Mouse (Mus musculus) heart, postnatal 4 days (tissue): ENCODE results near the gene Clca1. TPM values are rescaled to one million over a fixed set of nuclear protein-coding genes. Genes with fewer than 3 reads are reported as not detected.
"Not testable (repeated sequence)": the region's sequence is repeated elsewhere in the genome, so short reads cannot be mapped to it uniquely, and the experiment has no call there.

Experiments
- DNase-seq: peaks from one replicate; pipeline ENCODE4 v3.0.0; 2021
- total RNA-seq, 2 experiments: library from RNA; stranded (reverse); gene quantifications; 2 replicates each; pipeline ENCODE4 v1.2.3; 2021

Clca1 gene
- total RNA-seq: not detected

DNA sequence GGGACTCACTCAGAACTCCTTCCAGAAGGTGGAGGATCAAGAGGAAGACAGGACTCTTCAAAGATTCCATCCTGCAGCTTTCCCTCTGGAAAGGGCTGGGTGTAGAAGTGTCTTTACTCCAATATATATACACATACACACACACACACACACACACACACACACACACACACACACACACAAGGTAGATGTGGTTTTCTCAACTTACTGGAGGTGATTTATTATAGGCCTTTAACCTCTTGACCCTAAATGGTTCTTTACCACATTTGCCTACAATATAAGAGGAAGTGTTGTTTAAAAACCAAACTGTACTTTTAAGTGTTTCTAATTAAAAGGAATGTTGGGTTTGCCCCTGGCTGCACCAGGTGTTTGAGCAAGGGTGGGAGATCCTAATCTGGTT is at the start of gene Clca1:
Gene Clca1 (minus strand): TSS at position 101 of the 400 bp plus-strand sequence.
- DNase-seq: no peak

DNA sequence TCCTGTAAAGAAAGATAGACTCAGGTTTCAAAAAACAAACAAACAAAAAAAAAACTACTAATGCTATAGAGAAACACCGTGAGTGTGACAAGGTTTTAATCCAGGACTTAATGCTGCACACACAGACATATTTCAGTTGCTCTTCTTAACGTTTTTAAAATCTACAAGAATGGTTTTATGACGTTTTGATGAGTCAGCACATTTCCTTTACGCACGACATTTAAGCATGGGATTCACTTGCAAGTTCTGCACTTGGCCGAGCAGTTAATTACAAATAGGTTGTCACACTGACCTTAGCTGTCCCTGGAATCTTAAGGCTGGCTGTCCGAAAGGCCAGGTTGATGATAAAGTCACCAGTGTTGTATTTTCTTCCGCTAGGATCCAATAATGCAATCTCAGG is 48.3 kb upstream of the Clca1 start:
- DNase-seq: no peak

DNA sequence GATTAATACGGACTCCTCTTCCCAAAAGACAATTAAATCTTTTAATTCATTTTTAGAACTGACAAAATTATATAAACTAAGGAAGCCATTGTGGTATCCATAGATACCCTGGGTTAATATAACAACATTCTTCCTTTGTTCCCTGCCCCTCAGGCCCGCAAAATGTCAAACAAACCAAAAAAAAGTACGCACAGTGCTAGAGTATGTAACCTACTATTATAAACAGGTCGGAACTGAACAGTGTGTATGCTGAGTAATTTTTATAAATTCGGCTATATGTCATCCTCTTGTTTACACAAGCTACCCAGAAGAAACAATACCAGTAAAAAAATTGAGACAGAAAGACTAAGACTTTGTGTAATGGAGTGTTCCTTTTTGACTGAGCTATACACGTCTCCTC is 45.8 kb upstream of the Clca1 start:
- DNase-seq: no peak

- no peak for DNase-seq
Measured at GRCm38 (mm10) chr3:145072339-145072738, 39.8 kb upstream of the Clca1 start.

DNA sequence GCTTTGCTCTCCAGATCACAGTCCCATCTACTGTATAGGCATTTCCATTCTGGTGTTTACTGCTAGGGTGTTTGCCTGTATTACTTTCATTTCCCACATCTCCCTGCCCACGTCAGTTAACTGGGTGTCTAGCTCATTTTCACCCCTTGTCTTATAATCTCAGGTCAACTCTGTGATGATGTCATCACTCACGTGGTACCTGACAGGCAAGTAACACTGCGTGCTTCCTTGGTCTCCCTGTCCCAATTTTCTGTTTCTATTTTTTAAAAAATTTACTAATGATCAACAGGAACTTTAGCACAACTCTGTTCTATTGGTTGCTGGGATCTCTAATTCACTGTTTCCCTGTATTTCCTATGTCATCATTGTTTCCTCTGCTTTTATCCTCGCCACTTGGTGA is 36.4 kb upstream of the Clca1 start:
- DNase-seq: no peak

DNA sequence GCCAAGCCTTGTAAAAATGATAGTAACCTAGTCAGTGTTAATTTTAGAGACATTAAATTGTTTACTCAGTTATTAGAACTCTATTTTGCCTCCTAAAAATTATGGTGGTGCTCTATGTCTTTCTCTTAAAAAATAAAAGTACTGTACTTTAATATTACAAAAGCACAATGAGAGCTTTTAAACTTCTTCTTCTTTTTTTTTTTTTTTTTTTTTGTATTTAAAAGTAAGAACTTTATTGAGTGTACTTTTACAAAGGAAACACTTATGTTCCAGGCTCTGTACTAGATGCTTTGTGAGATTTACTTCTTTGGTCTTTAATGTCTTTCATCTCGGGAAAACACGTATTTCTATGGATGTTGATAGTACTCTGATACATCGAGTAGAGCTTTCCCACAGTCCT is 22.6 kb upstream of the Clca1 start:
- DNase-seq: not testable (repeated sequence)

DNA sequence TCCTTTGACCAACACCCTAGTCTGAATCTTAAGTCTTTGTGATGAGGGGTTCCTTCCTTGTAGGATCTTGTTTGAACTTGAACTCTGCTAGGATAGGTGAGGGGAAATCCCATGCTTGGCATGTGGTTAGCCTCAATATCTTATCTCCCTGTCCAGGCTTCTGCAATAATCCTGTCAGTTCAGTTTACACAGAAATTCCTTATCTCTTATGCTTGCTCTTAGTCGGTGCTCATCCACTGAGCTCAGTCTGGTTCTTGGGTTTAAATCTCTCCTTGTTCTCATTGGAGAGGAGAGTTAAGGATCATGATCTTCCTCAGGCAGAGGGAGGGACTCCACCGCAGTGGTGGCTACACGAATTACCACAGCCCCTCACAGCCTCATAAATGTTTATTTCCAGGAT is 17.2 kb upstream of the Clca1 start:
- no peak for DNase-seq

DNA sequence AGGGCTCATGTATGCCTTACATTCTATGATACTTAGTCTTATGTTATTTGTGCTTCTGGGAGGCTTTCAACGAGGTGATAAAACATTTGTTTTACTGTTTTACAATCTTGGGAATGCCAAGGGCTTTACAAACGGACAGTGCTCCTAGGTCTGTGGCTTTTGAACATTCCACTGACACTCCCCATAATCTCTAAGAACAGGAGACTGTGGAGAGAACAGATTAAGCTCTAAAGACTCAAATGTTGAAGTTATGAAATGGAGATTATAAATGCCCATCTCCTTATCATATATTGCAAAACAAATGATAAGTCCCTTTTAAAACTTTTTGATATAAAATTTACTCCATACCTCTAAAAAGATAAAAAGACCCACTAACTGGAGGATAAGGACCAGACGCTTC is 6.2 kb upstream of the Clca1 start:
- no peak for DNase-seq

GRCm38 (mm10) chr3:145028036-145028435 is 4.5 kb downstream of the Clca1 start:
- DNase-seq: no peak

DNA sequence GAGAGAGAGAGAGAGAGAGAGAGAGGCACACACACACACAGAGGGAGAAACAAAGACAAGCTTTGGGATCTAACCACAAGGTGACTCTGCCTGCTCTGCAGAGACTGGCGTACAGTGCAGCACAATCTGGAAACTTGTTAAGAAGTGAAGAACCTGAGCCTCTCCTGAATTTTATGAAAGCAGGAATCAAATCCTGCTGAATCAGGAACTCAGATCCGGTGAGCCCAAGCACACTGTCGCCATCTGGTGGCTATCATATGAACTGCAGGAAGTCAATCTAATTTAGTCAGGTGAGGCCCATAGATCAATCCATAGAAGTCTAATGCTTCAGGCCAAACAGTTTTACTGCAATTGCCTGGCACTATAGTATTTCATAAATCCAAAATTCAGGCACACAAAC is 5.8 kb downstream of the Clca1 start:
- DNase-seq: peak; percentile 63

DNA sequence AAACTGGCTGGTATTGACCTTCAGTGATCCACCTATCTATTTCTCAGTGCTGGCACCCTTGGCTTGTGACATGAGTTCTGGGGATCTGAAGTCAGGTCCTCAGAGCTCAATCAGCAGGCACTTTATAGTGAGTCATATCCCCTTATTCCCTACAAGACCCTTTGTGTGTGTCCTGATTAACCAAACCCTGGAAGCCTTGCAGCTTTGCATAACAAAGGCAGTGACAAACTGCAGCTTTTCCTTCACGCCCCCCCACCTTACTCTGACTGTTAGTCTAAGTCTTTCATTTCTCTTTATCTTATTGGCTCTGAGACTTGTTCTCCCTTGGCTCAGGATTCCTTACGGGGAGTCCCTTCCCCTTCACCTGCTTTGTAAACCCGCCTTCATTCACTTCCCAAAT is 14.8 kb downstream of the Clca1 start:
- no peak for DNase-seq

- DNase-seq: no peak
Measured at GRCm38 (mm10) chr3:145004422-145004821, 28.2 kb downstream of the Clca1 start.

GRCm38 (mm10) chr3:145000912-145001311 is 31.7 kb downstream of the Clca1 start:
- DNase-seq: no peak

- no peak for DNase-seq
Measured at GRCm38 (mm10) chr3:144993055-144993454, 39.5 kb downstream of the Clca1 start.

GRCm38 (mm10) chr3:144992618-144993017 is 40.0 kb downstream of the Clca1 start:
- DNase-seq: no peak

DNA sequence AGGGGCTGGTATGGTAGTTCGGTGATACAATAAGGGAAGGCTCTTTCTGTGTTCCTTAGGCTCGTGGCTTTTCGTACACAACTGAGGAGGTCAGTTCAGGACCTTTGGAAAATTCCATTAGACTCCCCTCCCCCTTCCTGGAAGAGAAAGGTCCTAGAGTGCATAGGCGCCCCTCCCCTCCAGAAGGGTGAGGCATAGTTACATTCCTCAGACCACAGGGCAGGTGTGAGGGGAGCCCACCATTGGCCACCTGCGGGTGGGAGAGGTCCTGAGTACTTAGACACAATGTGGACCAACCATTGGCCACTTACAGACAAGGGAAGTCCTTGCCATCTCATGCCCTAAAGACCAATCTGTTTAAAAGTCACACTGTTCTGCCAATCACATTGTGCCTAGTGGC is 46.7 kb downstream of the Clca1 start:
- DNase-seq: no peak

GRCm38 (mm10) chr3:144980551-144980950 is 52.0 kb downstream of the Clca1 start:
- DNase-seq: no peak

DNA sequence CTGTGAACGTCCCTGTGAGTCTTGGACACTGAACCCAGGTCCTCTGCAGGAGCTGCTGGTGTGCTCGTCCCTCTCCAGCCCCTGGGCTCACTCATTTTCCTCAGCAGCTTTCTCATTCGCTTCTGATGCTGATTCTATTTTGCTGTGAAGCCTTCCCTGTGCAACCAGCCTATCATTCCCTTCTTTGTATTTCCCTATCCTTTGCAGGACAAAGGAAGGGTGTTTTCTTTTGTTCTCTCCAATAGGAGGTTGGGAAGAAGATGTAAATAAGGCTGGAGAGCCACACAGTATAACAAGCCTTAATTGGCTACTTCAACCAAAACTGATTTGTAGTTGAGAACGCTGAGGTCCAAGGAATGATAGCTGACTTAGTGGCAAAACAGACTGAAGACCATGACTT is 54.9 kb downstream of the Clca1 start:
- DNase-seq: no peak

GRCm38 (mm10) chr3:144976091-144976490 is 56.5 kb downstream of the Clca1 start:
- no peak for DNase-seq

GRCm38 (mm10) chr3:144974945-144975344 is 57.6 kb downstream of the Clca1 start, which contains the start of gene Clca4a:
TSS of gene Clca4a (minus strand) at chr3:144975045.
- DNase-seq: no peak

GRCm38 (mm10) chr3:144971553-144972270 is 60.9 kb downstream of the Clca1 start:
- no peak for DNase-seq

GRCm38 (mm10) chr3:144969755-144970154 is 62.8 kb downstream of the Clca1 start:
- DNase-seq: no peak

GRCm38 (mm10) chr3:144966074-144966473 is 66.5 kb downstream of the Clca1 start:
- DNase-seq: no peak
